Mouse (Mus musculus) lung, postnatal 25 days (tissue): ENCODE data around the gene Comtd1.

ENCODE experiments used
- DNase-seq: peaks from one replicate; pipeline ENCODE4 v3.0.0; 2022; ENCODE audit warnings: low spot score

The Comtd1 gene

GRCm38 (mm10) chr14:21848166-21849154 lies at the start of gene Comtd1:
Gene Comtd1 (minus strand): TSS chr14:21848977.
- peak; percentile 94 for DNase-seq

DNA sequence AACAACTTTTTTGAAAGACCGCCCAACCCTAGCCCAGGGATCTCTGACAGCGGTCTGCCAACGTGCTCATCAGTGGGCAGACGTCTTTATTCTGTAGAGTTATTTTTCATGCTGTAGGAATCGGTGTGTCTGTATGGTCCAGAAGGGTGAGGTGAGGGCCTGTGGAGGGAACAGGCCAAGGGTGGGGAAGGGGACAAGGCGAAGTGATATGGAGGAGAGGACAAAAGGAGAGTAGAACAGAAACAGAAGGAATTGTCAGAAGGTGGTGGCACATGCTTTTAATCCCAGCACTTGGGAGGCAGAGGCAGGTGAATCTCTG lies 43.5 kb upstream of the Comtd1 start:
- no peak for DNase-seq

DNA sequence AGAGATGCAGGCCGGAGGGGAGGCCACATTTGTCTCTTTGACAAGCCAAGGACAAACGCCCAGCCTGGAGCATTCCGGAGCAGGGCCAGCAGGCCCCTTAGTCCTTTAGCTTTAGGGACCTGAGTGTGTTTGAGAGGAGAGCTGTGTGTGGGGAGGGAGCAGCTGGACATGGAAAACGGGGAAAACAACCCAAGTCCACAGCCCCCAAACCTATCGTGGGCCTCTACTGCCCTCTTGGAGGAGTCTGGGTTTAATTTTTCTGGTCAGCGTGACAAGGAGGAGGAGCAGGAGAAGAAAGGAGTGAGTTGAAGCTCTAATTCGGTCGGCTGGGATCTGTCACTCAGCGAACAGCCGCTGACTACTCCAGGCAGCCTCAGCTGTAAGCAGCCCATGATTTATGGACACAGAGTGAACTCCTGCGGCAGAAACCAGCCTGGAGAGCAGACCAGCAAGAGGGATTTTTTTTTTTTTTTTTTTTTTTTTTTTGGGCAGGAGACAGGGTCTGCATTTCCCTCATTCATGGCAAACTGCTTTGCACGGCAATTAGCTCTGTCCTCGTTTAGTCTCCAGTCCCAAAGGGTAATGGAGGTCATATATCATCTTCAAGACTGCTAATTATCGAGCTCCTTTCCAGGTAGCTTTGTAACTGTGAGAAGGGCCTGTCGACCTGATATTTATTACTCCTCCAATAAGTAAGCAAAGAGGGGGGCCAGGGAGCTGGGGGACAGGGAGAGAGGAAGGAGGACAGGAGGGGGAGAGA lies 43.0 kb upstream of the Comtd1 start:
- peak; percentile 18 for DNase-seq

DNA sequence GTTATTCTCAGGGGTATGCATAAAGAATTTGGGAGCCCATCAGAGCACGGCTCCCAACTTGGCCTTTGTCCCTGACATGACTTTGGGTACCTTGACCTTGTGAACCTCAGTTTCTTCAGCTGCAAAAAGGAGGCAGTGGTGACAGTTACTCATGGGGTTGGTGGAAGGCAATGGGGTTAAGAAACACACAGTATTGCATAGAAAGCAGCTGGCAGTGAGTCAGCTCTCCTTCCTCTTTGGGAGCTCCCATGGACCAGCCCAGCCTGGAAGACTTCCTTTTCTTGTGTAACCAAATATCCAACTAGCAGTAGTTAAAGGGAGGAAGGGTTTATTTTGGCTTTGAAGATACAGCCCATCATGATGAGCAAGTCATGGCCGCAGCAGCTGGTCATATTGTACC lies 41.7 kb upstream of the Comtd1 start:
- DNase-seq: peak; percentile 47

- no peak for DNase-seq
These were observed 18.0 kb upstream of the Comtd1 start for GRCm38 (mm10) chr14:21866816-21867215.

DNA sequence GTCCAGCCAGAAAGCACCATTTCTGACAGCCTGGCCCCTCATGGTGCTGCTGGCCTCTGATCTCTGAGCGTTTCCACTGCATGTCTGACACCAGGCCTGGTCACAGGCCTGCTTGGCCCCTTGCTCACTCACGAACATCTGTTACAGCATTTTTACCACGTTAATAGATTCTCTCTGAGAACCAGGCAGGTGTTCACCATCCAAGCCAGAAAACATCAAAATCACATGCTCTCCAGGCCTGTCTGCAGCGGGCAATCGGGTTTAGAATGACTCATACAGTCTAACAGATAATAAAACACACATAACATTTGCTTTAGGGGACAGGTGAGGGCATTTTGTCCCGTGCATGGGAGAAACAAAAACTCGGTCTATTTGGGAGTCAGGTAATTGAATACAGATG lies 17.5 kb upstream of the Comtd1 start:
- DNase-seq: no peak

DNA sequence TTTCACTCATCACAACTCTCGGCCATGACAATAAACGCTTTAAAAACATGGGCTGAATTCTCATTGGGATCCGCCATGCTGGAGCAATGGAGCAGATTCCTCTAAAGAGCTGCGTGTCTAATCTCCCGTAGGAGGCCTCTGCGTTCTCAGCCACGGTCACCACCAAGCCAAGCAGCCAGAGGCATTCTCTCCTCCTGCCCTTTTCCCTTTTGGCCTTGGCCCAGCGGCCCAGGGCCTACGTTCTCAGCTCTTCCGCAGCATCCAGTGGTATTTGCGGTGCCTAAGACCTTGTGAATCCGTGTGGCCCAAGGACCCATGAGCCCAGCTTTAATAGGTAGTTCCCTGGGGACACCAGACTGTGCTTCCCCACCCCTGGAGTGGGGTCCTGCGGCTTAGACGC lies 8.1 kb upstream of the Comtd1 start:
- no peak for DNase-seq

DNA sequence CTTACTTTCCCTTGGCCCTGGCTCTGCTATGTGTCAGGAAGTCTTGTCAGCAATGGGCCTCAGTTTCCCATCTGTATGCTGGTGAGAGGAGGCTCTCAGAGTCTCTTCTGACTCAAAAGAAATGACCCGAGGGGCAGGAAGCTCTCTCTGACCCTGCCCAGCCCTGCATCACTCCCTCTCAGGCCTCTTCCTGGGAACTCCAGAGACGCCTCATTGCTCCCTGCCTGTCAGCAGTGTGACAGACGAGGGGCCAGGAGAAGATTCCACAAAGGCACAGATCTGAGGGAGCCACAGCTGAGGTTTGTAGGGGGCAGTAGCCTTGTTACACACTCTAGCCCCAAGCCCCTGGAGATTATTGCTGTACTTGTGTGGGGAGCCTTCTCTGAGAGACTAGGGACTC lies 7.2 kb upstream of the Comtd1 start:
- DNase-seq: no peak

DNA sequence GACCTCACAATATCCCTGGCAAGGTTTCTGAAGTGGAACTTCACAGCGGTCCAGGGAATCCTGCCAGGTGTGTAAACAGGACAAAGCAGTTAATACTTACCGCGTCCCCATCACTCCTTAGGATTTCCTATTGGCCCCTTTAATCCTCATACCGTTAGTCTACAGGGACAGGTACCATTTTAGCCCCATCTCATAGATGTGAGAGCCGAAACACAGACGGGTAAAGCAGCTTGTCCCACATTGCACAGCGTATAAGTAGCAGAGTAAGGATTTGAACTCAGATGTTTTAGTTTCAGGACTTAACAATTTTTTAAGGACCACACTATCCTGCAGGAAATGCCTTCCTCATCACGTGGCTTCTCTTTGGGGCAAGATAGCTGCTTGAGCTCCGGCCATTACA lies 5.5 kb upstream of the Comtd1 start:
- DNase-seq: no peak

DNA sequence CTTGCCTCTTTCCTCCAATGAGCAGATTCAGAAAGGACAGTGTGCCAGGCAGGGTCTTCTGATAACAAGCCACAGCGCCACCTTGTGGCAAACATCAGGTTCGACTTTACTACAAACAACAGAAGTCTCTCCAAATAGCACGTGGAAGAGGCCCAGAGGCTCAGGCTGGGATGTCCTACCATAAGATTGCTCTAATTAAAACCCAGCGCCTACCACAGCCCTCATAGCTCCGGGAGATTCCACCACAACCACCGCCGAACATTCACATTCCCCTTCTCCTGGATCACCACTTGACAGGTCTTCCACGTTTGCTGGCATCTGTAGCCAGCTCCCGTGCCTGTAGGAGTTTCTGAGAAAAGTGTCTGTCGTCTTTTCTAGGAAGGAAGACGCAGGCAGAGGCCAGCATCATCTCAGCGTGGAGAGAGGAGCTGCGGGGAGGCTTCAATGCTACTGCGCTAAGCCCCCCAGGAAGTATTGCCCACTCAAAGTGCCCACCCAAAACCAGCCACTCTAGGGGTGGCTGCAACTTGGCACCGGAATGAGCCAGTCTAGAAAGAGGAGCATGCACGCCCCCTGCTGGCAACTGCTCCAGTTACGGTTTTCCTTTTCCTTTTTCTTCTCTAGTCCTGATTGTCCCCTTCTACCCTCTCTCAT lies 4.8 kb upstream of the Comtd1 start:
- peak; percentile 78 for DNase-seq

- peak; percentile 68 for DNase-seq
These were observed 3.4 kb upstream of the Comtd1 start for GRCm38 (mm10) chr14:21851996-21852791.

GRCm38 (mm10) chr14:21850419-21851127 lies 1.8 kb upstream of the Comtd1 start:
- DNase-seq: no peak

DNA sequence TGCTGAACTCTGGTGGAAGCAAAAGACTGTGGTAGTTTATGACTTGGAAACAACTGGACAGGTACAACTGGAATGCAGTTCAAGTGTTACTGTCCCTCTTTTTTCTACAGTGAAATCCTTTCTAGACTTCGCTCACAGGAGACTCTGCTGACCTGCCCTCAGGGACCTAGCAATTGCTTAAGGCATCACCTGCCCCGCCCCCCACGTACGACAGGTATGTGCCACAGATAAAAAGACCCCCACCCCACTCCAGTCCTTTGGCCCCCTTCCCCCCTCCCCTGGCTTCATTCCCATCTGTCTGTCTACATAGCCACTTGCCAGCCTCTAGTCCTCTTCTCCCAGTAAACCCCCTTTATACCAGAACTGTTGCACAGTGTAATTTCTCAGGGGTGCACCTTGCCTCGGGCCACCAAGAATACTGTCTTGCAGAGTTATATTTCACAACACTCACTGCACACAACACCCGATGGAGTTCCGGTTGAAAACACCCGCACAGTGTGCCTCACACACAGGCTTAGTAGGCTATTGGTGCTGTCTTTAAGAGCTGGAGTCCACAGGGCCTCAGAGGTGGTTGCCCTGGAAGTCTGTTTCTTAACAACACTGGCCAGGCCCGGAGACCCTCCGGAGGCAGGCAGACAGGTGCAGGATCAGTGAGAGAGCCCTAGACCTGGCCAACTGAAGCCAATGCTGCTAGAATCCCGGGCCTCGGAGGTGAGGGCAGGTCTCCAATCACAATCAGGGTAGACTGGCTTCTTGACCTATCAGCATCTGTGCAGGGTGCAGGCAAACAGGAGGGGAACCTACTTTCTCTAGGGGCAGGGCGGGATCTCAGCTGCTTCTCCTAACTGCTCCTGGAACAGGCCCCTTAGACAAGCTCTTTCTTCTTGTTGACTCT lies 994 bp upstream of the Comtd1 start:
- DNase-seq: no peak

- DNase-seq: no peak
These were observed 1.2 kb downstream of the Comtd1 start for GRCm38 (mm10) chr14:21847381-21848165.

DNA sequence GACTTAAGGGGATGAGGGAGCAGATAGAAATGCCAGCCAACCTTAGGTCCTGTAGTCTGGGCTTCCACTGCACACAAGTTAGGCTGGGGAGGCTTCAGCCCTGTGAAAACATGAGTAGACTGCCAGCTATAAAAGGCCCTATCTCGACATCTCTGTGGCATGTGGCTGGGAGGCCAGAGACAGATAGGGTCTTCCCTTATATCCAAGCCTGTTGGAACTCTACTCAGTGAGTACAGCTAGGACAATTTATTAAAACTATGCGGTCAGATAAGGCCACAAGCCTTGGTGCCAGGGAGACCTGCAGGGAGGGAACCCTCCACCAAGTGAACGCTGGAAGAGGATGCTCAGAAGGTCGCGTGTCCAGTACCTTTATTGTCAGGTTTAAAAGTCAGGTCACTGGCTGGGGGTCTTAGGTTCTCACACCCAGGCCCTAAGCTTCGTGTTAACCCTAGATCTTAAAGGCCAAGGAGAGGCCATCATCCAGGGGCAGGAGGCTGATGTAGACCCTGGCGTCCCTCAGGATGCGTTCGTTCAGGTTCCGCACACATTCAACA lies 1.9 kb downstream of the Comtd1 start:
- DNase-seq: no peak

GRCm38 (mm10) chr14:21843263-21843662 lies 5.5 kb downstream of the Comtd1 start:
- no peak for DNase-seq

GRCm38 (mm10) chr14:21841819-21842592 lies 6.8 kb downstream of the Comtd1 start:
- DNase-seq: no peak

DNA sequence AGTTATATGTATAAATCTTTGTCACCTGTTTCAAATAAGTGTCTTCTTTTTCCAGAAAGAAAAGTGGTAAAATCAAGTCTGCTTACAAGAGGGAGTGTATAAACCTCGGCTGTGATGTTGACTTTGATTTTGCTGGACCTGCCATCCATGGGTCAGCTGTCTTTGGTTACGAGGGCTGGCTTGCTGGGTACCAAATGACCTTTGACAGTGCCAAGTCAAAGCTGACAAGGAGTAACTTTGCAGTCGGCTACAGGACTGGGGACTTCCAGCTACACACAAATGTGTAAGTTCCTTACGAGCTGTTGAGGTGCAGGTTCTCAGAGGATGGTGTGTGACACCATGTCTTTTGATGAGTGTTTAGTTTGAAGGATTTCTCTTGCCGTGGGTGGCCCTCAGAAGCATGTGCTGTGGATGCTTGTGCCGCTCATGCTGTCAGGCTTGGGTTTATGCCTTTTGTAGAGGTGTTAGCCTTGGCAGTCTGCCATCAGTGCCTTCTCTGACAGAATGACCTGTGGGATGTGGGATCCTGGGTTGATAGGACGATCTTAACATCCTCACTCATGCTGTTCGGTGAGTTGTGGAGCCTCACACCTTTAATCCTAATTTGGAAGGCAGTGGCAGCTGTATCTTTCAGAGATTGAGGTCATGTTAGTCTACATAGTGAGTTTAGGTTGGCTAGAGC lies 10.3 kb downstream of the Comtd1 start:
- no peak for DNase-seq
